Mouse (Mus musculus) liver, embryonic 12.5 days (tissue): Measurements from ENCODE around the gene Mat2a. TPM values are rescaled to one million over a fixed set of nuclear protein-coding genes. Genes with fewer than 3 reads are reported as not detected.

Source experiments
- ATAC-seq: fragments of 200-750 bp; cut with Nextera tagmentation; 2 replicates; pipeline ENCODE4 v1.8.0; 2017; ENCODE audit warnings: moderate number of reproducible peaks, mild to moderate bottlenecking, moderate library complexity
- H3K27ac ChIP-seq: fragments of 300-500 bp; sonication (generic); 2 replicates; pipeline ENCODE4 v1.5.1; 2016; ENCODE audit warnings: mild to moderate bottlenecking
- H3K27me3 ChIP-seq: fragments of 300-500 bp; sonication (generic); replicated peaks from 2 replicates; pipeline ENCODE4 v1.6.1; 2016; ENCODE audit warnings: mild to moderate bottlenecking, moderate library complexity
- H3K36me3 ChIP-seq: fragments of 300-500 bp; sonication (generic); 2 replicates; pipeline ENCODE4 v1.6.1; 2016; ENCODE audit warnings: mild to moderate bottlenecking, moderate library complexity
- H3K4me1 ChIP-seq: fragments of 300-500 bp; sonication (generic); 2 replicates; pipeline ENCODE4 v1.6.1; 2016
- H3K4me2 ChIP-seq: fragments of 300-500 bp; sonication (generic); 2 replicates; pipeline ENCODE4 v1.6.1; 2016; ENCODE audit warnings: mild to moderate bottlenecking, moderate library complexity
- H3K4me3 ChIP-seq: fragments of 300-500 bp; sonication (generic); 2 replicates; pipeline ENCODE4 v1.5.1; 2016; ENCODE audit warnings: mild to moderate bottlenecking, moderate library complexity
- H3K9ac ChIP-seq: fragments of 300-500 bp; sonication (generic); 2 replicates; pipeline ENCODE4 v1.6.1; 2016; ENCODE audit warnings: mild to moderate bottlenecking, moderate library complexity
- H3K9me3 ChIP-seq: fragments of 300-500 bp; sonication (generic); replicated peaks from 2 replicates; pipeline ENCODE4 v1.6.1; 2016; ENCODE audit warnings: mild to moderate bottlenecking, moderate library complexity
- WGBS: fragments of 180-500 bp; shearing (Covaris S2); methylation state at CpG from one replicate; pipeline ENCODE4 v1.1.7; 2016; ENCODE audit not compliant: insufficient replicate concordance; 5-methylcytosine and 5-hydroxymethylcytosine counted together
- polyA plus RNA-seq: library from polyadenylated mRNA; unstranded; fragments of >200 nt; fragmentation: Nextera tagmentation; extraction: Ambion mirVana; gene quantifications from 2 replicates; pipeline ENCODE4 v1.2.1, GENCODE M21; 2016

Mat2a gene
- polyA plus RNA-seq, 1 experiment from 2014 or later: 318 TPM

GRCm38 (mm10) chr6:72388266-72388665 is 51.1 kb downstream of the Mat2a start:
- Histone ChIP-seq H3K27ac (peak overlapping the region; percentile 99), H3K4me3 (peak overlapping the region; percentile 84), H3K27me3 (no peaks in the 10 kb centered on the region), H3K9ac (peak overlapping the region; percentile 98), H3K9me3 (no peaks in the 10 kb centered on the region), H3K36me3 (peaks cover 58% of the 10 kb centered on the region), H3K4me2 (peak overlapping the region; percentile 78), H3K4me1 (peaks cover 77% of the 10 kb centered on the region)
- 49% methylated on average over 10 of the region's 10 CpGs for whole genome bisulfite sequencing
- no peak for ATAC-seq

DNA sequence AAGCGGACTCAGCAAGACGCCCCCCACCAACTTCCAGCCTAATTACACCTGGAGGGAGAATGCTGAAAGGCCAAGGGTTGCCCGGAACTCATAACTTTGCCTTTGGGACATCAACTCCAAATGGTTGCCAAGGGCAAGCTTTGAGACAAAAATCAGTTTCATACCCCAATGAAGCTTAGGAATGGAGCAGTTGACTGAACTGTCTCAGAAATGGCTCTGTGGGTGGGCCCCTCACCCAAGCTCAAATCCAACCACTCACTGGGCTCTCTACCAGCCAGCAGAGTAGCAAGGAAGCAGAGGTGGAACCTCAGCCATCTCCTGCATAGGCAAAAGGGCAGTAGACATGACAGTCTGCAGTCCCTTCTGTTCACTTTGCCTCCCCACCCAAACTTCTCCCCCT is 51.5 kb downstream of the Mat2a start:
- H3K36me3 ChIP-seq: peaks cover 54% of the 10 kb centered on the region
- peak overlapping the region; percentile 84 for H3K4me3 ChIP-seq

GRCm38 (mm10) chr6:72386561-72386960 is 52.8 kb downstream of the Mat2a start:
- H3K27ac ChIP-seq: peak overlapping the region; percentile 92; the same call in 1 of the 2 replicates
- no peak overlapping the region; the same call in none of the 2 replicates for H3K9ac ChIP-seq
- H3K4me1 ChIP-seq: peaks cover 79% of the 10 kb centered on the region
- H3K36me3 ChIP-seq: peaks cover 45% of the 10 kb centered on the region
- no peak for ATAC-seq
- 82% methylated on average over 2 of the region's 2 CpGs for WGBS
- no peaks in the 10 kb centered on the region for H3K9me3 ChIP-seq
- H3K27me3 ChIP-seq: no peaks in the 10 kb centered on the region
- H3K4me3 ChIP-seq: no peak overlapping the region
- H3K4me2 ChIP-seq: no peak overlapping the region

More for the DNA sequence above, 51.5 kb downstream of the Mat2a start:
- Histone ChIP-seq H3K4me2 (peak overlapping the region; percentile 78), H3K9ac (peak overlapping the region; percentile 98), H3K9me3 (no peaks in the 10 kb centered on the region), H3K27me3 (no peaks in the 10 kb centered on the region), H3K27ac (peak overlapping the region; percentile 99), H3K4me1 (peaks cover 77% of the 10 kb centered on the region)
- no peak for ATAC-seq
- WGBS: 82% methylated on average over 3 of the region's 3 CpGs

- peak overlapping the region; percentile 92 for H3K27ac ChIP-seq
- no peaks in the 10 kb centered on the region for H3K9me3 ChIP-seq
- H3K27me3 ChIP-seq: no peaks in the 10 kb centered on the region
- H3K36me3 ChIP-seq: peaks cover 45% of the 10 kb centered on the region
- 24% methylated on average over 4 of the region's 4 CpGs for WGBS
- no peak overlapping the region for H3K4me2 ChIP-seq
- no peak overlapping the region for H3K9ac ChIP-seq
- H3K4me3 ChIP-seq: no peak overlapping the region
- H3K4me1 ChIP-seq: peaks cover 83% of the 10 kb centered on the region
- no peak for ATAC-seq
Measured at GRCm38 (mm10) chr6:72385258-72385657, 54.1 kb downstream of the Mat2a start.

DNA sequence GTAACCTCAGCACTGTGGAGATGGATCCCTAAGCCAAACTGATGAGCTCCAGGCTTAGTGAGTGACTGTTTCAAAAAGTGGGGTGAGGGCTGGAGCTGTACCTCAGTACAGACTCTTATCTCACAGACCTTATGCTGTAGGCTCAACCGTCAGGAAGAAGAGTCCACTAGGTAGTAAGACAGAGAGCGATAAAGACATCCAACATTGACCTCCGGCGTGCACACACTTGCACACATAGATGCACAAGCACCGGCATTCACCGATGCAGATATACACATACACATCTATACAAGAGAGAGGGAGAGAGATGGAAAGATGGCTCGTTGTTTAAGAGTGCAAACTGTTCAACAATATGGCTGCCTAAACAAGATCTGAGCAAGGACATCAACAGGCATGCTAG is 55.4 kb downstream of the Mat2a start:
- Histone ChIP-seq H3K4me1 (peaks cover 93% of the 10 kb centered on the region), H3K27ac (peak overlapping the region; percentile 92), H3K27me3 (no peaks in the 10 kb centered on the region), H3K4me2 (peak overlapping the region; percentile 45), H3K36me3 (peaks cover 45% of the 10 kb centered on the region), H3K9me3 (no peaks in the 10 kb centered on the region), H3K9ac (peak overlapping the region; percentile 52), H3K4me3 (no peak overlapping the region)
- 28% methylated on average over 7 of the region's 7 CpGs for WGBS
- ATAC-seq: peak; percentile 86

DNA sequence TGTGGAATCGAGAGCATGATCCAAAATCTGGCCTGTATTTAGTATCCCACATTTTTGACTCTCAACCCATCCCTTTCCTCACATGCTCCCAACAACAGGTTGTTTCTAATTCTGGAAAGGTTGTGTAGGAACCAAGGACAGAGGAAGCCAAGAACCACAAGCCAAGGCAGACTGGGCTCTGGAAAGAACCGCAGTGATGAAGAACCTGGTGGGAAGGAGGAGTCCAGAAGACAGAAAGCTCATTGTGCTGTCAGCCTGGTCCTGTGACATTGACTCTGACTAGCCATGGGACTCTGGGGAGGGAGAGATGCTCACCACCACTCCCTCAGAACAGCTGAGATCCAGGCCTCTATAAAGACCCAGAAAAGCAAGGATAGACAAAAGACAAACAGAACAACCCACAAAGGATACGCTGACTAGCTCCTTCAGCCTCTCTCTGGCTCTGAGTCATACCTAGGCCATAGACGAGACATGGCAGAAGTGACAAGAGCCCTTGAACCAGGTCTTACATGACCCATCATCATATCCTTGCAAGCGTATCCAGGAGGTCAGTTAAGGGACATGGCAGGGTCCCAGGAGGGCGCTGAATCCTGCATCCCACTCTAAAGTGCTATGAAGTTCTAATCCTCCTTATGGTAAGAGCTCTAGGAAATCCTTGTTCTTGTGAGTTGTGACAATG is 56.1 kb downstream of the Mat2a start:
- no peak overlapping the region for H3K4me3 ChIP-seq
- peak overlapping the region; percentile 52 for H3K9ac ChIP-seq
- peaks cover 93% of the 10 kb centered on the region for H3K4me1 ChIP-seq
- no peak for ATAC-seq
- peak overlapping the region; percentile 92 for H3K27ac ChIP-seq
- H3K4me2 ChIP-seq: peak overlapping the region; percentile 45
- H3K27me3 ChIP-seq: no peaks in the 10 kb centered on the region
- H3K36me3 ChIP-seq: peaks cover 38% of the 10 kb centered on the region
- 65% methylated on average over 6 of the region's 6 CpGs for WGBS
- no peaks in the 10 kb centered on the region for H3K9me3 ChIP-seq

Other genes with a start within 250 kb of the Mat2a start
- 2.0 and 2.1 TPM in 2 replicates for gene Atoh8, start 204.0 kb downstream of the Mat2a start, polyA plus RNA-seq
- gene Sftpb, start 134.9 kb downstream of the Mat2a start, polyA plus RNA-seq: not detected in 2 replicates
- 68.0 and 72.6 TPM in 2 replicates for gene Usp39, start 94.4 kb downstream of the Mat2a start, polyA plus RNA-seq
- gene 0610030E20Rik, start 92.2 kb downstream of the Mat2a start, polyA plus RNA-seq: 17.5 and 17.8 TPM in 2 replicates
- 32.2 and 33.1 TPM in 2 replicates for gene Tmem150a, start 84.1 kb downstream of the Mat2a start, polyA plus RNA-seq
- 80.0 and 83.0 TPM in 2 replicates for gene Rnf181, start 72.6 kb downstream of the Mat2a start, polyA plus RNA-seq
- 105 and 109 TPM in 2 replicates for gene Vamp5, start 59.1 kb downstream of the Mat2a start, polyA plus RNA-seq
- 220 and 223 TPM in 2 replicates for gene Vamp8, start 48.9 kb downstream of the Mat2a start, polyA plus RNA-seq
- 21.8 and 23.0 TPM in 2 replicates for gene Ggcx, start 25.2 kb downstream of the Mat2a start, polyA plus RNA-seq
- not detected in 2 replicates for gene Sh2d6, start 82.1 kb upstream of the Mat2a start, polyA plus RNA-seq
- gene Capg, start 104.8 kb upstream of the Mat2a start, polyA plus RNA-seq: 18.5 and 19.7 TPM in 2 replicates
- gene Elmod3, start 158.9 kb upstream of the Mat2a start, polyA plus RNA-seq: 6.8 and 7.6 TPM in 2 replicates
- gene Retsat, start 158.9 kb upstream of the Mat2a start, polyA plus RNA-seq: 15.3 and 16.6 TPM in 2 replicates
- gene Tgoln1, start 177.4 kb upstream of the Mat2a start, polyA plus RNA-seq: 17.8 and 18.8 TPM in 2 replicates